Mouse (Mus musculus) intestine, embryonic 14.5 days (tissue): ENCODE measurements around the gene Gga1. TPM values are rescaled to one million over a fixed set of nuclear protein-coding genes. Genes with fewer than 3 reads are reported as not detected.
"Not testable (repeated sequence)": the region's sequence is repeated elsewhere in the genome, so short reads cannot be mapped to it uniquely, and the experiment has no call there.

ENCODE experiments used
- ATAC-seq: fragments of 200-750 bp; cut with Nextera tagmentation; replicated peaks from 2 replicates; pipeline ENCODE4 v1.8.0; 2017; ENCODE audit warnings: low read depth, moderate number of reproducible peaks, moderate TSS enrichment, moderate library complexity; ENCODE audit not compliant: low FRiP score, low TSS enrichment
- DNase-seq: peaks from one replicate; pipeline ENCODE4 v3.0.0-alpha.2; 2018; ENCODE audit warnings: low spot score
- H3K27ac ChIP-seq: fragments of 300-500 bp; sonication (generic); 2 replicates; pipeline ENCODE4 v1.5.1; 2014; ENCODE audit warnings: low read depth, mild to moderate bottlenecking, control low read depth
- H3K27me3 ChIP-seq: fragments of 300-500 bp; sonication (generic); replicated peaks from 2 replicates; pipeline ENCODE4 v1.6.1; 2014; ENCODE audit warnings: low read length, control low read depth; ENCODE audit not compliant: control insufficient read depth, insufficient read depth
- H3K36me3 ChIP-seq: fragments of 300-500 bp; sonication (generic); 2 replicates; pipeline ENCODE4 v1.6.1; 2014; ENCODE audit warnings: low read length, control low read depth; ENCODE audit not compliant: control insufficient read depth, insufficient read depth
- H3K4me1 ChIP-seq: fragments of 300-500 bp; sonication (generic); replicated peaks from 2 replicates; pipeline ENCODE4 v1.6.1; 2014; ENCODE audit warnings: low read length, control low read depth, mixed read lengths; ENCODE audit not compliant: control insufficient read depth, insufficient read depth
- H3K4me2 ChIP-seq: fragments of 300-500 bp; sonication (generic); 2 replicates; pipeline ENCODE4 v1.6.1; 2014; ENCODE audit warnings: low read length
- H3K4me3 ChIP-seq: fragments of 300-500 bp; sonication (generic); 2 replicates; pipeline ENCODE4 v1.5.1; 2014; ENCODE audit warnings: low read depth, low read length, control low read depth, mixed read lengths
- H3K9ac ChIP-seq: fragments of 300-500 bp; sonication (generic); 2 replicates; pipeline ENCODE4 v1.6.1; 2014; ENCODE audit warnings: mild to moderate bottlenecking, low read length
- H3K9me3 ChIP-seq: fragments of 300-500 bp; sonication (generic); 2 replicates; pipeline ENCODE4 v1.6.1; 2016; ENCODE audit warnings: low read length, control low read depth; ENCODE audit not compliant: control insufficient read depth
- WGBS: fragments of 180-500 bp; shearing (Covaris S2); extraction: QIAGEN DNeasy Blood & Tissue Kit; methylation state at CpG from one replicate; pipeline ENCODE4 v1.1.7; 2014; 5-methylcytosine and 5-hydroxymethylcytosine counted together
- polyA plus RNA-seq: library from polyadenylated mRNA; unstranded; fragments of >200 nt; fragmentation: Nextera tagmentation; extraction: Ambion mirVana; gene quantifications from 2 replicates; pipeline ENCODE4 v1.2.1, GENCODE M21; 2014

Gga1 gene
- polyA plus RNA-seq, 1 experiment from 2014 or later: 44.4 TPM

- Histone ChIP-seq H3K4me3 (peak within 1 kb of the TSS; percentile 57), H3K4me1 (peaks cover 45% of the 10 kb centered on the region), H3K27me3 (no peaks in the 10 kb centered on the region), H3K27ac (peak within 1 kb of the TSS; percentile 95), H3K4me2 (peak within 1 kb of the TSS; percentile 73), H3K36me3 (peaks cover 4% of the 10 kb centered on the region; the same call in 1 of the 2 replicates), H3K9ac (peak within 1 kb of the TSS; percentile 91), H3K9me3 (no peaks in the 10 kb centered on the region)
- peak; percentile 70 for ATAC-seq
- peak; percentile 79 for DNase-seq
- WGBS: under 1% methylated on average over 85 of the region's 86 CpGs
Measured at GRCm38 (mm10) chr15:78842371-78843163, 34.4 kb upstream of the Gga1 start, which contains the start of gene Cdc42ep1. Cdc42ep1 (plus strand) TSS chr15:78842624.

- Histone ChIP-seq H3K4me3 (peak overlapping the region; percentile 57), H3K27me3 (no peaks in the 10 kb centered on the region), H3K9me3 (no peaks in the 10 kb centered on the region), H3K36me3 (peaks cover 10% of the 10 kb centered on the region; the same call in 1 of the 2 replicates), H3K4me1 (peaks cover 45% of the 10 kb centered on the region), H3K9ac (peak overlapping the region; percentile 91), H3K27ac (peak overlapping the region; percentile 95), H3K4me2 (peak overlapping the region; percentile 73)
- DNase-seq: peak; percentile 70
- 27% methylated on average over 21 of the region's 21 CpGs for WGBS
- no peak for ATAC-seq
Measured at GRCm38 (mm10) chr15:78843581-78844469, 33.2 kb upstream of the Gga1 start.

- peak overlapping the region; percentile 73 for H3K4me2 ChIP-seq
- no peaks in the 10 kb centered on the region for H3K27me3 ChIP-seq
- H3K4me1 ChIP-seq: peaks cover 36% of the 10 kb centered on the region
- peak overlapping the region; percentile 91 for H3K9ac ChIP-seq
- H3K27ac ChIP-seq: peak overlapping the region; percentile 95
- peak overlapping the region; percentile 57 for H3K4me3 ChIP-seq
- 23% methylated on average over 9 of the region's 9 CpGs for WGBS
- H3K36me3 ChIP-seq: peaks cover 19% of the 10 kb centered on the region
- peak; percentile 80 for DNase-seq
- no peaks in the 10 kb centered on the region for H3K9me3 ChIP-seq
- peak; percentile 53 for ATAC-seq
Measured at GRCm38 (mm10) chr15:78844791-78845190, 32.2 kb upstream of the Gga1 start.

GRCm38 (mm10) chr15:78845321-78845720 is 31.7 kb upstream of the Gga1 start:
- Histone ChIP-seq H3K4me2 (peak overlapping the region; percentile 73), H3K9me3 (no peaks in the 10 kb centered on the region), H3K4me3 (peak overlapping the region; percentile 57; the same call in 1 of the 2 replicates), H3K27me3 (no peaks in the 10 kb centered on the region), H3K27ac (peak overlapping the region; percentile 95), H3K36me3 (peaks cover 21% of the 10 kb centered on the region), H3K9ac (peak overlapping the region; percentile 91), H3K4me1 (peaks cover 31% of the 10 kb centered on the region)
- 64% methylated on average over 11 of the region's 11 CpGs for WGBS
- DNase-seq (peak; percentile 67), ATAC-seq (no peak)

GRCm38 (mm10) chr15:78845867-78846266 is 31.1 kb upstream of the Gga1 start:
- Histone ChIP-seq H3K9ac (no peak overlapping the region; the same call in 1 of the 2 replicates), H3K36me3 (peaks cover 21% of the 10 kb centered on the region), H3K27me3 (no peaks in the 10 kb centered on the region), H3K4me1 (peaks cover 29% of the 10 kb centered on the region), H3K4me3 (no peak overlapping the region), H3K9me3 (no peaks in the 10 kb centered on the region), H3K4me2 (peak overlapping the region; percentile 73), H3K27ac (peak overlapping the region; percentile 95)
- 69% methylated on average over 8 of the region's 8 CpGs for WGBS
- ATAC-seq (no peak), DNase-seq (no peak)

- peak overlapping the region; percentile 95; the same call in 1 of the 2 replicates for H3K27ac ChIP-seq
- H3K4me3 ChIP-seq: no peak overlapping the region
- no peak overlapping the region; the same call in 1 of the 2 replicates for H3K9ac ChIP-seq
Measured at GRCm38 (mm10) chr15:78846352-78846751, 30.6 kb upstream of the Gga1 start.

GRCm38 (mm10) chr15:78846805-78847204 is 30.2 kb upstream of the Gga1 start:
- 81% methylated on average over 7 of the region's 7 CpGs for WGBS
- H3K9me3 ChIP-seq, H3K4me3 ChIP-seq, H3K27ac ChIP-seq, H3K27me3 ChIP-seq, H3K9ac ChIP-seq, DNase-seq, H3K4me2 ChIP-seq, ATAC-seq: not testable (repeated sequence)
- Histone ChIP-seq H3K4me1 (peaks cover 33% of the 10 kb centered on the region), H3K36me3 (peaks cover 21% of the 10 kb centered on the region)

More at GRCm38 (mm10) chr15:78846352-78846751, 30.6 kb upstream of the Gga1 start:
- Histone ChIP-seq H3K4me2 (no peak overlapping the region), H3K27me3 (no peaks in the 10 kb centered on the region), H3K9me3 (no peaks in the 10 kb centered on the region), H3K4me1 (peaks cover 30% of the 10 kb centered on the region), H3K36me3 (peaks cover 21% of the 10 kb centered on the region)
- DNase-seq (no peak), ATAC-seq (no peak)
- WGBS: 78% methylated on average over 8 of the region's 8 CpGs

- Histone ChIP-seq H3K27ac (no peak overlapping the region), H3K4me1 (peaks cover 30% of the 10 kb centered on the region), H3K9me3 (no peaks in the 10 kb centered on the region), H3K9ac (no peak overlapping the region), H3K36me3 (peaks cover 21% of the 10 kb centered on the region), H3K27me3 (no peaks in the 10 kb centered on the region), H3K4me2 (no peak overlapping the region), H3K4me3 (no peak overlapping the region)
- DNase-seq (peak; percentile 96), ATAC-seq (no peak)
- 30% methylated on average over 5 of the region's 5 CpGs for WGBS
Measured at GRCm38 (mm10) chr15:78848467-78848866, 28.5 kb upstream of the Gga1 start.
